Mouse (Mus musculus) cerebellum, adult 2 months (tissue): ENCODE measurements around the gene Mroh2a.

Experiments
- CTCF ChIP-seq: fragments of 200-500 bp; IDR thresholded peaks from 2 replicates; pipeline ENCODE4 v1.5.1; 2011; ENCODE audit warnings: low read depth, mild to moderate bottlenecking, control low read depth, low read length, moderate library complexity, borderline replicate concordance; ENCODE audit not compliant: insufficient read depth
- POLR2A ChIP-seq: fragments of 200-500 bp; IDR thresholded peaks from 2 replicates; pipeline ENCODE4 v1.6.1; 2011; ENCODE audit warnings: low read length, control low read depth, borderline replicate concordance; ENCODE audit not compliant: insufficient read depth

GRCm38 (mm10) chr1:88275078-88275680, 48.4 kb downstream of the Mroh2a start:
- no peak for TF ChIP-seq CTCF
- TF ChIP-seq POLR2A = no peak
